Mouse (Mus musculus) c-Kit-positive CD71-positive TER-119-negative erythroid progenitor cells, embryonic 14.5 days (primary cell): ENCODE results near the gene BC051019.

Experiments
- DNase-seq: peaks from one replicate; pipeline ENCODE4 v3.0.0-alpha.2; 2013; ENCODE audit warnings: low read depth

BC051019 gene

GRCm38 (mm10) chr7:109708961-109709382 lies 14.7 kb downstream of the BC051019 start:
- no peak for DNase-seq

- peak; percentile 55 for DNase-seq
These were observed 16.4 kb downstream of the BC051019 start for GRCm38 (mm10) chr7:109707023-109707785.

- DNase-seq, result no peak
These were observed 19.2 kb downstream of the BC051019 start for GRCm38 (mm10) chr7:109704461-109704860.

- no peak for DNase-seq
These were observed 19.7 kb downstream of the BC051019 start for GRCm38 (mm10) chr7:109704016-109704377.

DNA sequence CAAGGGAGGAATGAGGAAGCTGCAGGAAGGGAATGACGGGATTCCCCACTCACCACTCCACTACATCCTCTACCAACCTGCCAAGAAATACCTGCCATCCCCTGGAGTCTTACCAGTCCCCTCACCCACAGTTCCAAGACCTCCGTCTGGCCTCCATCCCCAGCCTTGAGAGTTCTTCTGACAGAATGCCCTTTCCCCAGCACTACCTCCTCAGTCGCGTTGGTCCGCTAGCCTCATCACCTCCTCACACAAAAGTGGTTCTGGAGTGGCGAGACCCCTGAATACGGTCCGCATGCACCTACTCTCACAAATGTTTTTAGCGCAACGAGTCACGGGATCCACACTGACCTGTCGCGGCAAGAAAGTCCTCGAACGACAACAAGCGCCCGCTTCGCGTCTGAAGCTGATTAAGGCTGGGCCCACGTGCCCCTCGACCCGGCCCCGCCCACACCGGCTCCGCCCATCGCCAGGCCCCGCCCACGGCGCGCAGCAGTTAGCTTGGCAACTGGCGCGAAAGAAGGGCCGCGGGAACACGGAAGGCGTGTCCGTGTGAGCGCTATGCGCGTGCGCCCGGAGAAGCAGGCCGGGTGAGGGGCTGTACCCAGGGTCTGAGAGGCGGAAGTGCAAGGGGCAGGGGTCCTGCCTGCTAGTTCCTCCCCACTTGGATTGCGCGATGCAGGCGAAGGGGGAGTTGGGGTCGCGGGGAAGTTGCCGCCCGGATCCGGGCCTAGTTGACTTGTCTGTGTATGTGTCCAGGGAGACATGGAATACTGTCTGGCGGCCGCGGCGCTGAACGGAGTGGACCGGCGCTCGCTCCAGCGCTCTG lies 20.2 kb downstream of the BC051019 start, which contains the start of the genes St5 and Akip1:
TSS of gene St5 (minus strand) at position 416 of the 826 bp plus-strand sequence.
TSS of gene Akip1 (plus strand) at position 501 of the 826 bp plus-strand sequence.
- peak; percentile 87 for DNase-seq

GRCm38 (mm10) chr7:109702721-109703120 lies 20.9 kb downstream of the BC051019 start:
- DNase-seq, result no peak

DNA sequence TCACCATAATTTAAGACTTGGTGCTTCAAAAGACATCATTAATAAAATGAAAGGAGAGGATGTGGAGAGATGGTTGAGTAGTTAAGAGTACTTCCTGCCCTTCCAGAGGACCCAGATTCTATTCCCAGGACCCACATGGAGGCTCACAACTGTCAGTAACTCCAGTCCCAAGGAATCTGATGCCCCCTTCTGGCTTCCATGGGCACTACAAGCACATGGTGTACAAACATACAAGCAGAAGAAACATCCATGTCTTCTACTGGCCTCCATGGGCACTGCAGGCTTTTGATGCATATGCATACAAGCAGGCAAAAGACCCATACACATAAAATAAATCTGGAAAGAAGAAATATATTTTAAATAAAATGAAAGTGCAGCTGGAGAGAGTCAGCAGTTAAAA lies 23.4 kb downstream of the BC051019 start:
- no peak for DNase-seq

GRCm38 (mm10) chr7:109695339-109695726 lies 28.3 kb downstream of the BC051019 start:
- no peak for DNase-seq

DNA sequence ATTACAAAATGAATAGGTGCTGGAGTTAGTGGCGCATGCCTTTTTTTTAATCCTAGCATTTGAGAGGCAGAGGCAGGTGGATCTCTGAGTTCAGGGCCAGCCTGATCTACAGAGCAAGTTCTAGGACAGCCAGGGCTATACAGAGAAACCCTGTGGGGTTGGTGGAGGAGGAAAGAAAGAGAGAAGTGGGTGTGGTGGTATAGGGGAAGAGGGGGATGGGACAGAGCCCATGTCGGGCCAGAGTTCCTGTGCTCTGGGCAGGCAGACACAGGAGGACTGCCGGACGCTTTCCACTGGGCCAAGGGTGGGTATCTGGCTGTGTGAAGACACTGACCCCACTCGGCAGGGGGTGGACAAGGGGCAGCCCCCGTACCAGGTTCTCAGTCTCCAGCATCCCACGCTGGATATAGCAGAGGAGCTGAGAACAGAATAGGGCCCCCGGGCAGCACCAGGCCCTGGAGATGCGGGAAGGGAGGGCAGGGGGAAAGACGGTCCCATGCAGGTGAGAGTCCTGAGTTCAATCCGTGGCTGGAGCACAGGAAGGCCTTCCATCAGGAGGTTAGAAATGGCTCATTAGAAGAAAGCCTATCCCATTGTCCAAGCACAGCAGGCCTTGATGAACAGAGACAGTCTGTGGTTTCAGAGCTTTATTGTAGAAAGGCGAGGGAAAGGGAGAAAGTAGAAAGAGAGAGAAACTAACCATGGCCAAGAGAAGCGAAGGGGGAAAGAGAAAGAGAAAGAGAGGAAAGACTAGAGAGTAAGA lies 28.9 kb downstream of the BC051019 start:
- DNase-seq, result no peak

DNA sequence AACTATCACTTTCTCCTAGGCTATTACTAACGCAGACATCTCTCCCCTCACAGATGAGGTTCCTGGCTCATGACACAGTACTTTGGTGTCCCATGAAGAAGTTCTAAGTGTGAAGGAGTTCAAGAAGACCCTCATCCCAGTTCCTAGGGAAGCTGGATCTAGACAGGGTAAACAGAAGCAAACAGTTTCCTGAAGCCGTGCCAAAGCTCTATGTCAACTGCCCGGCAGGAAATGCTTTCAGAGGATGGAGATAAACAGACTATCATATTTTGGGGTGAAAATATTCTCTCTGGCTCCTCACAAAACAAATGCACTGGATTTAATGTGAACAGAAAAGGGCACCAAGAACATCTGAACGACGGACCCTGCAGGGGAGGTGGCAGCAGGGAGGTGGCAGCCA lies 32.7 kb downstream of the BC051019 start:
- DNase-seq, result no peak

DNA sequence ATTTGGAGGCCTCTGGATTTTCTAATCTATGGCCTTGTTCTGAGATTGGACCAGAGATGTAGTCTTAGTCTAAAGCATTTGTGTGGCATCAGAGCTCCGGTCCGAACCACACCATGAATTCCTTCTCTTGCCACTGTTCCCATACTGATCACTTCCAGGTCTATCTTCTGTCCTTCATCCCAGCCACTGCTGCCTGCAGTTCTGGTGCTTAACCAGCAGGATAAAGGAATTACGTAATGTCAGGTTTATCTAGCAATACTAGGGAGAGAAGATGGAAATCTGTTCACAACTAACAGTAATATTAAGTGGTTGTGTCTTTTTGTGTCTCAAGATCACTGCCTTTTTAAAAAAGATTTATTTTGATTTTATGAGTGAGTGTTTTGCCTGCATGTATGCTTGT lies 33.5 kb downstream of the BC051019 start:
- DNase-seq, result no peak

GRCm38 (mm10) chr7:109686585-109687128 lies 37.0 kb downstream of the BC051019 start:
- no peak for DNase-seq

DNA sequence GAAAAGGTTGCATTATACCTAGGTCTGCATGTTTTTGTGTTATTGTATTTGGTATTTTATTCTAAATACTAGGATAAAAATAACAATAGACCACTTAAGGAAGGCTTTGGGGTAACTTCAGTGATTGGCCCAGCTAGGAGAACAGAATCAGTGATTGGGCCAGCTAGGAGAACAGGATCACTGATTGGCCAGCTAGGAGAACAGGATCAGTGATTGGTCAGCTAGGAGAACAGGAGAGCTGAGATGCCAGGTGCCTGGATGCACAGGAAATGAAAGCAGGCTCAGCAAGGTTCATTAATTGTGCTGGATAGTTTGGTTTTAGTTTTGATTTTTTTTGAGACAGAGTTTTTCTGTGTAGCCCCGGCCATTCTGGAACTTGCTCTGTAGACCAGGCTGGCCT lies 42.8 kb downstream of the BC051019 start:
- no peak for DNase-seq

- no peak for DNase-seq
These were observed 43.4 kb downstream of the BC051019 start for GRCm38 (mm10) chr7:109680284-109680683.

DNA sequence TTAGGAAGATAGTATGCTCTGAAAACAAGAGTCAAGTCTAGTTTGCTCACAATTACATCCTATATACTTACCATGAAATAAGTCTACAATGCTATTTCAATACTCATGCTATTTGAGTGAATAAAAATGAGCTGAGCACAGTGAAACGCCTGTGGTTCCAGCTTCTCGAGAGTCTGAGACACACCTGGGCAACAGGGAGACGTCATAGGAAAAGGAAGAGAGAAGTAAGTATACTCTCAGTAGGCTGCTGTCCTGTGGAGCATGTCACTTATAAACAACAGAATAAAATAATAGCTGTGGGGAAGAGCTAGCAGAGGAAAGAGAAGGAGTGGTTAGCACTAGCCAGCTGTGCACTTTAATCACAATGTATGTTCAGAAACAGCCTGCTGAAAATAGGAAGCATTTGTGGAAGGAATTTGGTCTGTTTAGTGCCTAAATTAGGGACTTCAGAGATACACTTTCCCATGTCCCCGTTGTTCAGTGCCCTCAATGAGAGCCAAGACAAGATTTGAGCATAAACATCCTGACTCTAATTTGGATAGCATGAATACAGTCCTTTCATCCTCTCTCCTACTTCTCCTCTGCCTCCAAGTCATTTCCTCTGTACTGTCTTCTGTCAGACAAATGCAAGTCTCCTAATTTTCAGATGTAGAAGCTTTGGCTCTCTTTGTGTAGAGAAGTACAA lies 48.6 kb downstream of the BC051019 start:
- DNase-seq, result no peak

DNA sequence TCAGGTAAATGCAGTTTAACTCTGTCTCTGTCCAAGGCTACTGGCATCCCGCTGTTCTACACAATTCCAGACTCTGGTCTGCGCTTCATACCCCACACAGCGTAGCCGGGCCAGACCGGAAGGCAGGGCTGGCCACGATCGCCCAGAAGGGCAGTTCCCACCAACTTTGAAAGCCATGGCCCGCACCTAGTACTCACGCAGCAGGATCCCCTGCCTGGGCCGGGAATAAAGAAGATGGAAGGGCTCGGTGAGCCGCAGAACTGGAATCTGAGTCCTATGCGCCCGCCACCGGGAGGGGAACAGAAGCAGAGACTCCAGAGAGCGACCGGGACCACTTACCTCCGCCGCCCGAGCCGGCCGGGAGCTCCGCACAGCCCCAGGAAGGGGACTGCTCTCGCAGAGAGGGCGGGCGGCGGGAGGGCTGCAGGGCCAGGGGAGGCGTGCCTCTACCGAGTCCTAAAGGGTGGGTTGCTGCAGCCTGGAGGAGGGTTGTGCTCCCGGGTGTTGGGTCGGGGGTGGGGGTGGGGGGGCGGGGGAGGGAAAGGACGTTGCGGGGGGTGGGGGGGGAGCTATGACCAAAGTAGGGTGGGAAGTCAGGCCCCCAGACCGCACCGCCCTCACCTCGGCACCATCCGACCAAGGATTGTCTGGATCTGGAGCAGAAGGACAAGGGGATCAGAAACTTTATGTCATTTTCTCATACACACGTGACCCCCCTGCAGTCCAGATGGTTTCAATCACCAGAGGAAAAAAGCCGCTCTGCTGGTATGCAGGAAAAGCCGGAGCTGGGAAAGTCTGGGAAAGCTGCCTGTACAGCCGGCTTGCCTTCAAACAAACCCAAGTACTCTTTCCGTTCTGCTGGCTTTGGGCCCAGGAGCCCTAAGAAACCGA lies 51.8 kb downstream of the BC051019 start:
- DNase-seq, result no peak

- DNase-seq, result no peak
These were observed 54.1 kb downstream of the BC051019 start for GRCm38 (mm10) chr7:109669426-109670170.

DNA sequence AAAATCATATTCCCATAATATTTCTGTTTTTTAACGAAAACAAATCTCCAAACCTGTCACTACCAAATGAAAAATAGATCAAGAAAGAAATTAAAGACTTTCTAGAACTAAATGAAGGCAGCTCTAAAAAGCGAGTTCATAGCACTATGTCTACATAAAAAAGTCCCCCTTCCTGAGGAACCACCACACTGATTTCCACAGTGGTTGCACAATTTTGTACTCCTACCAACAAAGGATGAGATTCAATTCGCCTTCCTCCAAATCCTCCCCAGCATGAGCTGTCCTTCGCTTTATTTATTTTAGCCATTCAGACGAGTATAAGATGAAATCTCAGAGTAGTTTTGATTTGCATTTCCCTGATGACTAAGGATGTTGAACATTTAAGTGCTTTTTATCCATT lies 57.0 kb downstream of the BC051019 start:
- no peak for DNase-seq

- no peak for DNase-seq
These were observed 61.0 kb downstream of the BC051019 start for GRCm38 (mm10) chr7:109662626-109663025.
